Mouse (Mus musculus) intestine, embryonic 14.5 days (tissue): ENCODE measurements around the gene Dnajc22. TPM values are rescaled to one million over a fixed set of nuclear protein-coding genes. Genes with fewer than 3 reads are reported as not detected.
A peak's percentile ranks its signal among the peaks of the same experiment; 100 is the strongest.

Experiments used
- ATAC-seq: fragments of 200-750 bp; cut with Nextera tagmentation; replicated peaks from 2 replicates; pipeline ENCODE4 v1.8.0; 2017; ENCODE audit warnings: low read depth, moderate number of reproducible peaks, moderate TSS enrichment, moderate library complexity; ENCODE audit not compliant: low FRiP score, low TSS enrichment
- DNase-seq: peaks from one replicate; pipeline ENCODE4 v3.0.0-alpha.2; 2018; ENCODE audit warnings: low spot score
- H3K27ac ChIP-seq: fragments of 300-500 bp; sonication (generic); 2 replicates; pipeline ENCODE4 v1.5.1; 2014; ENCODE audit warnings: low read depth, mild to moderate bottlenecking, control low read depth
- H3K27me3 ChIP-seq: fragments of 300-500 bp; sonication (generic); replicated peaks from 2 replicates; pipeline ENCODE4 v1.6.1; 2014; ENCODE audit warnings: low read length, control low read depth; ENCODE audit not compliant: control insufficient read depth, insufficient read depth
- H3K36me3 ChIP-seq: fragments of 300-500 bp; sonication (generic); 2 replicates; pipeline ENCODE4 v1.6.1; 2014; ENCODE audit warnings: low read length, control low read depth; ENCODE audit not compliant: control insufficient read depth, insufficient read depth
- H3K4me1 ChIP-seq: fragments of 300-500 bp; sonication (generic); replicated peaks from 2 replicates; pipeline ENCODE4 v1.6.1; 2014; ENCODE audit warnings: low read length, control low read depth, mixed read lengths; ENCODE audit not compliant: control insufficient read depth, insufficient read depth
- H3K4me2 ChIP-seq: fragments of 300-500 bp; sonication (generic); 2 replicates; pipeline ENCODE4 v1.6.1; 2014; ENCODE audit warnings: low read length
- H3K4me3 ChIP-seq: fragments of 300-500 bp; sonication (generic); 2 replicates; pipeline ENCODE4 v1.5.1; 2014; ENCODE audit warnings: low read depth, low read length, control low read depth, mixed read lengths
- H3K9ac ChIP-seq: fragments of 300-500 bp; sonication (generic); 2 replicates; pipeline ENCODE4 v1.6.1; 2014; ENCODE audit warnings: mild to moderate bottlenecking, low read length
- H3K9me3 ChIP-seq: fragments of 300-500 bp; sonication (generic); 2 replicates; pipeline ENCODE4 v1.6.1; 2016; ENCODE audit warnings: low read length, control low read depth; ENCODE audit not compliant: control insufficient read depth
- WGBS: fragments of 180-500 bp; shearing (Covaris S2); extraction: QIAGEN DNeasy Blood & Tissue Kit; methylation state at CpG from one replicate; pipeline ENCODE4 v1.1.7; 2014; 5-methylcytosine and 5-hydroxymethylcytosine counted together
- polyA plus RNA-seq: library from polyadenylated mRNA; unstranded; fragments of >200 nt; fragmentation: Nextera tagmentation; extraction: Ambion mirVana; gene quantifications from 2 replicates; pipeline ENCODE4 v1.2.1, GENCODE M21; 2014

Dnajc22 gene
- polyA plus RNA-seq, 1 experiment from 2014 or later = 20.2 TPM

GRCm38 (mm10) chr15:99099139-99099556 is 6.2 kb downstream of the Dnajc22 start:
- Histone ChIP-seq H3K4me3 (peak overlapping the region; percentile 15; the same call in 1 of the 2 replicates), H3K27me3 (peaks cover 58% of the 10 kb centered on the region), H3K4me1 (peaks cover 22% of the 10 kb centered on the region), H3K36me3 (no peaks in the 10 kb centered on the region), H3K27ac (peak overlapping the region; percentile 71), H3K9ac (peak overlapping the region; percentile 23; the same call in 1 of the 2 replicates), H3K4me2 (peak overlapping the region; percentile 60), H3K9me3 (no peaks in the 10 kb centered on the region)
- DNase-seq (peak; percentile 88), ATAC-seq (peak; percentile 88)
- 3% methylated on average over 15 of the region's 15 CpGs for WGBS

DNA sequence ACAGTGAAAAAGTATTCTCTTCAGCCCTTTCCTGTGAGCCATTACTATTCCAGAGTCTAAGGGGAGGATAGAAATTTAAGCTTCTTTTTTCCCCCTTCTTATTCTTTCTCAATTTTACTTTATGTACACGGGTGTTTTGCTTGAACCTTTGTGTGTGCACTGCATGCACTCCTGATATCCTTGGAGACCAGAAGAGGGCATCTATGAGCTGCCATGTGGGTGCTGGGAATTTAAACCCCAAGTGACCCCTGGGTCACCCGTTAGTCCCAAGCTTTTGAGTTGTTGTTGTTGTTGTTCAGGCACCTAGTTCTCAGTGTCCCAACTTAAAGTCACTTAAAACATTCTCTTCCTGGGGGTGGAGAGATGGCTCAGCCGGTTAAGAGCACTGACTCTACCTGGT is 7.0 kb downstream of the Dnajc22 start:
- Histone ChIP-seq H3K4me2 (peak overlapping the region; percentile 29; the same call in 1 of the 2 replicates), H3K36me3 (no peaks in the 10 kb centered on the region), H3K27me3 (peaks cover 51% of the 10 kb centered on the region), H3K4me3 (peak overlapping the region; percentile 10; the same call in 1 of the 2 replicates), H3K9ac (peak overlapping the region; percentile 23; the same call in 1 of the 2 replicates), H3K27ac (no peak overlapping the region), H3K9me3 (no peaks in the 10 kb centered on the region), H3K4me1 (peaks cover 17% of the 10 kb centered on the region)
- DNase-seq (no peak), ATAC-seq (no peak)
- whole genome bisulfite sequencing = 53% methylated on average over 3 of the region's 3 CpGs

DNA sequence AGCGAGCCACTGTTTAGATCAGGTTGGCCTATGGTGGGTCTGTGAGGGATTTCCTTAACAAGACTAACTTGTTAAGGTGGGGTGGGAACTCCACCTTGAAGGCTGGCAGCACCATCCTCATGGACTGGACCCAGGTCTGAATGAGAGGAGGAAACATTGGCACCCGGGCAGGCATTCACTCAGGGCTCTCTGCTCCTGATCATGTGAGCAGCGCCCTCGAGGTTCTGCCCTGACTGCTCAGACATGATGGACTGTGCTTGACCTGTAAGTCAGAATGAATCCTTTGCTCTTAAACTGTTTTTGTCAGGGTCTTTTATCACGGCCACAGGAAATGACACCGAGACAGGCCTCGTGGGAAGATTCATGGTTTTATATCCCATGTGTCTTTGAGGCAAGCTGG is 12.3 kb downstream of the Dnajc22 start:
- no peak overlapping the region for H3K27ac ChIP-seq
- 57% methylated on average over 7 of the region's 7 CpGs for WGBS
- DNase-seq = no peak

GRCm38 (mm10) chr15:99107866-99108265 is 14.9 kb downstream of the Dnajc22 start:
- no peak for DNase-seq
- Histone ChIP-seq H3K4me1 (no peaks in the 10 kb centered on the region), H3K4me3 (no peak overlapping the region), H3K36me3 (no peaks in the 10 kb centered on the region), H3K9ac (no peak overlapping the region), H3K27me3 (no peaks in the 10 kb centered on the region), H3K27ac (no peak overlapping the region), H3K9me3 (0 out of 2 replicates have a peak, but pooled peaks cover 2% of the 10 kb centered on the region), H3K4me2 (no peak overlapping the region)
- no peak for ATAC-seq
- WGBS = 71% methylated on average over 3 of the region's 3 CpGs

More for the DNA sequence above, 12.3 kb downstream of the Dnajc22 start:
- no peak overlapping the region for H3K4me3 ChIP-seq
- H3K9ac ChIP-seq = no peak overlapping the region
- no peaks in the 10 kb centered on the region for H3K4me1 ChIP-seq
- H3K9me3 ChIP-seq = 0 out of 2 replicates have a peak, but pooled peaks cover 2% of the 10 kb centered on the region
- ATAC-seq = no peak
- no peaks in the 10 kb centered on the region for H3K36me3 ChIP-seq
- no peak overlapping the region for H3K4me2 ChIP-seq
- H3K27me3 ChIP-seq = no peaks in the 10 kb centered on the region

GRCm38 (mm10) chr15:99111139-99111538 is 18.2 kb downstream of the Dnajc22 start:
- H3K4me1 ChIP-seq = peaks cover 4% of the 10 kb centered on the region; the same call in 1 of the 2 replicates
- no peak overlapping the region for H3K4me2 ChIP-seq
- no peak overlapping the region for H3K4me3 ChIP-seq
- no peak overlapping the region for H3K9ac ChIP-seq
- WGBS = 79% methylated on average over 3 of the region's 3 CpGs
- H3K27me3 ChIP-seq = no peaks in the 10 kb centered on the region
- no peak overlapping the region for H3K27ac ChIP-seq
- 0 out of 2 replicates have a peak, but pooled peaks cover 2% of the 10 kb centered on the region for H3K9me3 ChIP-seq
- no peaks in the 10 kb centered on the region for H3K36me3 ChIP-seq
- no peak for ATAC-seq
- DNase-seq = no peak

GRCm38 (mm10) chr15:99111809-99112208 is 18.8 kb downstream of the Dnajc22 start:
- WGBS = 39% methylated on average over 4 of the region's 4 CpGs
- Histone ChIP-seq H3K9me3 (no peaks in the 10 kb centered on the region), H3K9ac (no peak overlapping the region), H3K36me3 (no peaks in the 10 kb centered on the region), H3K27ac (no peak overlapping the region), H3K4me1 (peaks cover 4% of the 10 kb centered on the region; the same call in 1 of the 2 replicates), H3K4me3 (no peak overlapping the region), H3K4me2 (no peak overlapping the region), H3K27me3 (no peaks in the 10 kb centered on the region)
- ATAC-seq = no peak
- DNase-seq = no peak

DNA sequence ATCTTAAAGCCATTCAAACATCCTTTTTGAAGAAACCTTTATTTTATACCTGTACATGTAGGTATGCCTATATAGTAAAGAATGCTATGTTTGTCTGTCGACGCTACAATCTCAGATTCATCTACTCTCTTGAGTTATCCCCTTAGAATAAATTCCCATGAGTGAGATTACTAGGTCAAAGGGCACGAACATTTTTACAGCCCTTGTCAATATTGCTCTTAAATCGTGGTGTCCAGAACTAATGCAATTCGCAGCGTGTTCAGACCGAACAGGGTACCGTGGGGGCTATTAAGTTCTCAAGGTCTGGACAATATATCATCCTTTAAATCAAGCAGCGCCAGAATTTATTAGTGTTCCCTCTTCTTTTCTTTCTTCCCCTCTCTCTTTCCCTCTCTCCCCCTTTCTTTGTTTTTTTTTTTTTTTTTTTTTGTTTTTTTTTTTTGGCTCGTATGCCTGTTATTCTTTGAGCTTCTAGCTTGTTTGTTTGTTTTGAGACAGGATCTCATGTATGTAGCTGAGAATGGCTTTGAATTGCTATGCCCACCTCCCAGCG is 19.9 kb downstream of the Dnajc22 start:
- Histone ChIP-seq H3K9me3 (no peaks in the 10 kb centered on the region), H3K4me1 (peaks cover 4% of the 10 kb centered on the region; the same call in 1 of the 2 replicates), H3K27me3 (no peaks in the 10 kb centered on the region), H3K27ac (no peak overlapping the region), H3K4me3 (no peak overlapping the region), H3K36me3 (no peaks in the 10 kb centered on the region), H3K9ac (no peak overlapping the region), H3K4me2 (peak overlapping the region; percentile 33)
- no peak for ATAC-seq
- WGBS = 36% methylated on average over 11 of the region's 11 CpGs
- DNase-seq = no peak

GRCm38 (mm10) chr15:99113396-99113975 is 20.5 kb downstream of the Dnajc22 start:
- H3K4me1 ChIP-seq = peaks cover 4% of the 10 kb centered on the region; the same call in 1 of the 2 replicates
- ATAC-seq = no peak; the same call in 1 of the 2 replicates
- H3K4me2 ChIP-seq = peak overlapping the region; percentile 33
- H3K27me3 ChIP-seq = no peaks in the 10 kb centered on the region
- H3K4me3 ChIP-seq = no peak overlapping the region
- no peaks in the 10 kb centered on the region for H3K36me3 ChIP-seq
- H3K9me3 ChIP-seq = no peaks in the 10 kb centered on the region
- H3K9ac ChIP-seq = no peak overlapping the region
- no peak overlapping the region for H3K27ac ChIP-seq
- DNase-seq = no peak
- WGBS = 5% methylated on average over 9 of the region's 9 CpGs
